In genomic region chr6:91155286-91155685, GRCm38 (mm10) we compare ENCODE assay signal across 15 mouse cellular contexts. TPM values are rescaled to one million over a fixed set of nuclear protein-coding genes. Genes with fewer than 3 reads are reported as not detected.
DNase-seq lines count a peak whose midpoint lies in the region; ATAC-seq lines count a peak whose summit lies in the region.
"Had no signal": no experiment of that assay in that cellular context is flagged by ENCODE, and none has a peak within 500 bp of the region (broad histone marks: within the 10 kb centered on the region; RNA-seq: fewer than 3 reads in every experiment).

No protein-coding gene starts in this region.

- peaks cover 91% of the 10 kb centered on the region for H3K4me1 ChIP-seq in liver, embryonic 12.5 days
- peaks cover 41% of the 10 kb centered on the region for H3K4me1 ChIP-seq in liver, embryonic 11.5 days (replicated peaks; ENCODE audit: control insufficient read depth, insufficient read depth, low read length)
- H3K4me1 ChIP-seq in midbrain, embryonic 16.5 days (ENCODE audit: control insufficient read depth, insufficient read depth, low read length), result peaks cover 79% of the 10 kb centered on the region

- WGBS in liver, embryonic 12.5 days (ENCODE audit: insufficient replicate concordance), result 56% methylated on average over 3 of the region's 3 CpGs
- WGBS in liver, embryonic 11.5 days, result 66% methylated on average over 3 of the region's 3 CpGs
- WGBS in midbrain, embryonic 16.5 days, result 82% methylated on average over 3 of the region's 3 CpGs

- no peak for ATAC-seq in liver, embryonic 12.5 days
- no peak for ATAC-seq in liver, embryonic 11.5 days (replicated peaks; ENCODE audit: low FRiP score)
- ATAC-seq in midbrain, embryonic 16.5 days, result no peak

- H3K36me3 ChIP-seq in liver, embryonic 12.5 days, result peaks cover 21% of the 10 kb centered on the region
- H3K36me3 ChIP-seq in liver, embryonic 11.5 days (ENCODE audit: control insufficient read depth, insufficient read depth, low read length), result no peaks in the 10 kb centered on the region
- no peaks in the 10 kb centered on the region for H3K36me3 ChIP-seq in midbrain, embryonic 16.5 days (ENCODE audit: control insufficient read depth, insufficient read depth, low read length)
- H3K36me3 ChIP-seq: heart, embryonic 13.5 days; midbrain, embryonic 12.5 days had no signal

- no peak overlapping the region for H3K4me2 ChIP-seq in liver, embryonic 12.5 days
- H3K4me2 ChIP-seq in liver, embryonic 11.5 days, result no peak overlapping the region
- H3K4me2 ChIP-seq in midbrain, embryonic 16.5 days (ENCODE audit: low read length), result no peak overlapping the region
- H3K4me2 ChIP-seq: midbrain, embryonic 12.5 days had no signal

- peaks cover 39% of the 10 kb centered on the region for H3K27me3 ChIP-seq in liver, embryonic 12.5 days (replicated peaks)
- H3K27me3 ChIP-seq in liver, embryonic 11.5 days (replicated peaks; ENCODE audit: control insufficient read depth, insufficient read depth, low read length), result 0 out of 2 replicates have a peak, but pooled peaks cover 6% of the 10 kb centered on the region
- no peaks in the 10 kb centered on the region for H3K27me3 ChIP-seq in midbrain, embryonic 16.5 days (ENCODE audit: control insufficient read depth, insufficient read depth, low read depth, low read length)
- H3K27me3 ChIP-seq: embryonic facial prominence, embryonic 12.5 days; midbrain, embryonic 12.5 days had no signal

- H3K9me3 ChIP-seq in liver, embryonic 12.5 days (replicated peaks), result no peaks in the 10 kb centered on the region
- 0 out of 2 replicates have a peak, but pooled peaks cover 2% of the 10 kb centered on the region for H3K9me3 ChIP-seq in liver, embryonic 11.5 days (ENCODE audit: control insufficient read depth, low read length)
- H3K9me3 ChIP-seq in midbrain, embryonic 16.5 days (replicated peaks; ENCODE audit: control insufficient read depth, low read length, poor library complexity, severe bottlenecking), result no peaks in the 10 kb centered on the region
- H3K9me3 ChIP-seq: embryonic facial prominence, embryonic 12.5 days; heart, embryonic 13.5 days; midbrain, embryonic 12.5 days had no signal

- peak; percentile 67 for DNase-seq in heart, adult 11 months
- DNase-seq in heart, postnatal 25 days (ENCODE audit: low spot score), result no peak
- DNase-seq in liver, embryonic 11.5 days (ENCODE audit: low spot score), result no peak
- DNase-seq in brain, adult 2 months (ENCODE audit: low read depth, low spot score), result peak; percentile 27
- DNase-seq in spleen, adult 12 weeks (ENCODE audit: low spot score), result no peak
- no peak for DNase-seq in ovary, adult 18-20 months (ENCODE audit: low spot score)
- DNase-seq: gastrocnemius, postnatal 10 days; kidney, adult 11 months; lung, postnatal 10 days had no signal

- no peak overlapping the region for H3K4me3 ChIP-seq in liver, embryonic 12.5 days
- no peak overlapping the region for H3K4me3 ChIP-seq in liver, embryonic 11.5 days (ENCODE audit: low read depth, low read length)
- no peak overlapping the region for H3K4me3 ChIP-seq in midbrain, embryonic 16.5 days (ENCODE audit: low read depth, low read length)
- H3K4me3 ChIP-seq: embryonic facial prominence, embryonic 12.5 days; forebrain, embryonic 10.5 days; heart, embryonic 13.5 days had no signal

- peak overlapping the region; percentile 83 for H3K27ac ChIP-seq in liver, embryonic 12.5 days
- H3K27ac ChIP-seq in liver, embryonic 11.5 days (ENCODE audit: low read depth, low read length), result no peak overlapping the region
- H3K27ac ChIP-seq in midbrain, embryonic 16.5 days (ENCODE audit: low read length), result peak overlapping the region; percentile 87
- H3K27ac ChIP-seq: embryonic facial prominence, embryonic 12.5 days; forebrain, embryonic 10.5 days had no signal

- peak overlapping the region; percentile 5; the same call in 1 of the 2 replicates for H3K9ac ChIP-seq in liver, embryonic 12.5 days
- H3K9ac ChIP-seq in liver, embryonic 11.5 days (ENCODE audit: low read depth, low read length), result no peak overlapping the region
- H3K9ac ChIP-seq in midbrain, embryonic 16.5 days (ENCODE audit: low read depth, low read length), result no peak overlapping the region
- H3K9ac ChIP-seq: embryonic facial prominence, embryonic 12.5 days; heart, embryonic 13.5 days; midbrain, embryonic 12.5 days had no signal

- intact Hi-C loops in heart, postnatal 25 days (cut with DNase I), result no loop called here

RNA-seq across cellular contexts. Expression of gene Hdac11, which starts 1.2 kb away (rescaled TPM):
- total RNA-seq in heart, postnatal 25 days (2021), result 10 to 100 TPM; 13.0 to 15.1 TPM
- 6.0 and 7.5 TPM in 2 replicates for polyA plus RNA-seq in liver, embryonic 12.5 days (2016; fragmentation: Nextera tagmentation; extraction: Ambion mirVana)
- 7.1 and 7.2 TPM in 2 replicates for polyA plus RNA-seq in liver, embryonic 11.5 days (2014; fragmentation: Nextera tagmentation; extraction: Ambion mirVana)
- 48.0 and 56.3 TPM in 2 replicates for polyA plus RNA-seq in midbrain, embryonic 16.5 days (2015; fragmentation: Nextera tagmentation; extraction: Ambion mirVana)

RNA-seq across cellular contexts. Expression of gene Nup210, which starts 38.7 kb away (rescaled TPM):
- 1 to 10 TPM; 2.4 to 3.3 TPM for total RNA-seq in heart, postnatal 25 days (2021)
- polyA plus RNA-seq in liver, embryonic 12.5 days (2016; fragmentation: Nextera tagmentation; extraction: Ambion mirVana), result 54.0 and 55.6 TPM in 2 replicates
- polyA plus RNA-seq in liver, embryonic 11.5 days (2014; fragmentation: Nextera tagmentation; extraction: Ambion mirVana), result 53.5 and 58.3 TPM in 2 replicates
- polyA plus RNA-seq in midbrain, embryonic 16.5 days (2015; fragmentation: Nextera tagmentation; extraction: Ambion mirVana), result 20.5 and 20.7 TPM in 2 replicates

RNA-seq across cellular contexts. Expression of gene Fbln2, which starts 57.0 kb away (rescaled TPM):
- 10 to 100 TPM; 71.8 to 76.3 TPM for total RNA-seq in heart, postnatal 25 days (2021)
- 15.9 and 17.0 TPM in 2 replicates for polyA plus RNA-seq in liver, embryonic 12.5 days (2016; fragmentation: Nextera tagmentation; extraction: Ambion mirVana)
- 33.3 and 36.3 TPM in 2 replicates for polyA plus RNA-seq in liver, embryonic 11.5 days (2014; fragmentation: Nextera tagmentation; extraction: Ambion mirVana)
- polyA plus RNA-seq in midbrain, embryonic 16.5 days (2015; fragmentation: Nextera tagmentation; extraction: Ambion mirVana), result 11.9 and 12.5 TPM in 2 replicates

Comparison
In these comparisons a context has a peak if more than half of its experiments do, and no peak if none do; other contexts are left out.
1. DNase-seq: peak in heart, adult 11 months (single experiment) and brain, adult 2 months (single experiment); none in heart, postnatal 25 days (single experiment), liver, embryonic 11.5 days (single experiment), spleen, adult 12 weeks (single experiment) and ovary, adult 18-20 months (single experiment).